Mouse (Mus musculus): ENCODE data around the gene Thtpa. TPM values are rescaled to one million over a fixed set of nuclear protein-coding genes. Genes with fewer than 3 reads are reported as not detected.

The Thtpa gene
- total RNA-seq, 4 experiments from 2014 or later: 19.5 to 23.2 (median 22.3) TPM

- no peak for DNase-seq (ENCODE audit: low spot score in 2 of 2)
Observed at GRCm38 (mm10) chr14:55126521-55126920, 31.9 kb downstream of the Thtpa start.

GRCm38 (mm10) chr14:55135676-55136075, 41.1 kb downstream of the Thtpa start:
- DNase-seq (ENCODE audit: low spot score in 2 of 2): no peak

DNA sequence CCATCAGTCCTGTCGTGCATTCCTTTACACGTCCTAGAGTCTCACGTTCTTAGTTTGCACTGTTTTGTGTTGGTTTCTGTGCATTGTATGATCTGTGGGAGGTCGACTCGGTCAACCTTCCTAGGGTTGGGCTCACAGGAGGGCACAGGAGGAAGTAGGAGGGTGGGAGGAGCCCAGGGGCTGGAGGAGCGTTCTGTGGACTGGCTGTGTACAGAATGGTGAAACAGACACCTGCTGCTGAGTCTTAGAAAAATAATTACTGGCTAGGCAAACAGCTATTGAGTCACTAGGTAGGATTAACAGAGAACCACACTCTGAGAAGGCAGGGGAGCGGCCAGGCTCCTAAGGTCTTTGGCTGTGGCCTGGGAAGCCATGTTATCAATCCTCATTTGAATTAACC, 44.7 kb downstream of the Thtpa start:
- DNase-seq (ENCODE audit: low spot score in 2 of 2): no peak

DNA sequence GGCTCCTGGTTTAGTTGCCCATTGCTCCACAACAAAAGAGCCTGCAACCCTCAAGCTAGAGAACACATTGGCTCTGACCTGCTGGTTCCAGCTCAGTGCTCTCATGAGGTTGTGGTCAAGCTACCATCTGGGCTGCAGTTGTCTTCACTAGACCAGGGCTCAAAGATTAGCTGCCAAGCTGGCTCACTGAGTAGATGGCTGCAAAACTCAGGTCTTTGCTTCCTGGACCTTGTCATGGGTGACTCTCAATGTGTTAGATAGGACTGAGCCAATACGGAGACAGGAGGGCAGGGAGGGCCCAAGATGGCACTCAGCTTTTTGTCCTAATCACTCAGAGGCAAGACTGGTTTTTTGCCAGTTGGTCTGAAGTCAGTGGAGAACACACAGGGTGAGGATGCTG, 51.7 kb downstream of the Thtpa start:
- no peak for DNase-seq (ENCODE audit: low spot score in 2 of 2)

GRCm38 (mm10) chr14:55146829-55147401, 52.3 kb downstream of the Thtpa start:
- no peak for DNase-seq (ENCODE audit: low spot score in 2 of 2)

GRCm38 (mm10) chr14:55148363-55148915, 53.9 kb downstream of the Thtpa start:
- DNase-seq (ENCODE audit: low spot score in 2 of 2): peak; percentile 46 to 62

Other genes starting within 250 kb of the Thtpa start
- gene Homez, start 223.8 kb upstream of the Thtpa start, total RNA-seq (2022): 10 to 100 TPM; 20.3 to 33.2 (median 26.2) TPM
- 10 to 100 TPM; 18.2 to 23.0 (median 22.2) TPM for gene Ppp1r3e, start 217.2 kb upstream of the Thtpa start, total RNA-seq (2022)
- gene Bcl2l2, start 211.4 kb upstream of the Thtpa start, total RNA-seq (2022): 100 to 1,000 TPM; 117 to 125 (median 121) TPM
- gene Gm20521, start 211.3 kb upstream of the Thtpa start, total RNA-seq (2022): 10 to 100 TPM in 1 of 4 experiments, not detected in 3; 25.6 TPM
- gene Pabpn1, start 202.3 kb upstream of the Thtpa start, total RNA-seq (2022): 100 to 1,000 TPM; 260 to 320 (median 270) TPM
- 100 to 1,000 TPM; 629 to 644 (median 642) TPM for gene Slc22a17, start 181.7 kb upstream of the Thtpa start, total RNA-seq (2022)
- 10 to 100 TPM; 10.1 to 13.7 (median 12.4) TPM for gene Efs, start 168.7 kb upstream of the Thtpa start, total RNA-seq (2022)
- under 1 TPM in 1 of 4 experiments, not detected in 3; 0.47 TPM for gene Il25, start 162.1 kb upstream of the Thtpa start, total RNA-seq (2022)
- 10 to 100 TPM; 62.4 to 83.2 (median 76.3) TPM for gene Cmtm5, start 158.5 kb upstream of the Thtpa start, total RNA-seq (2022)
- 1 to 10 TPM; 1.7 to 5.4 (median 2.6) TPM for gene Myh6, start 127.9 kb upstream of the Thtpa start, total RNA-seq (2022)
- gene Gm17428, start 117.9 kb upstream of the Thtpa start, total RNA-seq (2022): not detected
- gene Myh7, start 100.2 kb upstream of the Thtpa start, total RNA-seq (2022): 1 to 10 TPM; 6.0 to 10.0 (median 7.8) TPM
- gene Ngdn, start 79.3 kb upstream of the Thtpa start, total RNA-seq (2022): 10 to 100 TPM; 32.5 to 39.5 (median 34.1) TPM
- 10 to 100 TPM; 45.9 to 69.4 (median 55.7) TPM for gene Zfhx2, start 2.5 kb upstream of the Thtpa start, total RNA-seq (2022)
- gene Ap1g2, start 11.8 kb downstream of the Thtpa start, total RNA-seq (2022): 10 to 100 TPM; 10.8 to 20.7 (median 14.8) TPM
- gene Jph4, start 22.2 kb downstream of the Thtpa start, total RNA-seq (2022): 100 to 1,000 TPM; 361 to 416 (median 386) TPM
- not detected for gene Dhrs2, start 127.2 kb downstream of the Thtpa start, total RNA-seq (2022)

Data from layer of hippocampus, adult 8-10 months (tissue).